Mouse (Mus musculus) heart, postnatal 14 days (tissue): ENCODE data around the gene Sept11. TPM values are rescaled to one million over a fixed set of nuclear protein-coding genes. Genes with fewer than 3 reads are reported as not detected.
A peak's percentile ranks its signal among the peaks of the same experiment; 100 is the strongest.

Source experiments
- DNase-seq, 2 experiments: peaks; one replicate each; pipeline ENCODE4 v3.0.0; 2021 to 2022
- intact Hi-C: fragments of 180-260 bp; cut with DNase I; formaldehyde crosslinking; loops from one replicate; pipeline ENCODE4 v1.15.1; 2025
- total RNA-seq, 2 experiments: library from RNA; stranded (reverse); gene quantifications; 2 replicates each; pipeline ENCODE4 v1.2.3; 2021

The Sept11 gene
- total RNA-seq, 2 experiments from 2014 or later: 48.7 to 54.9 TPM

- intact Hi-C loops: no loop called here
- no peak for DNase-seq
Observed at GRCm38 (mm10) chr5:93152451-93152850, 59.2 kb downstream of the Sept11 start.

GRCm38 (mm10) chr5:93154401-93154800, 61.2 kb downstream of the Sept11 start:
- intact Hi-C loops: no loop called here
- no peak for DNase-seq

- DNase-seq: peak; percentile 57 to 77
- intact Hi-C loops: loop anchor here (1.0 to 10.0 kb wide), 6 partner anchors 71 to 479 kb away; partner anchors contain the start of genes Sept11 and Shroom3
Observed at GRCm38 (mm10) chr5:93163541-93163940, 70.3 kb downstream of the Sept11 start.

DNA sequence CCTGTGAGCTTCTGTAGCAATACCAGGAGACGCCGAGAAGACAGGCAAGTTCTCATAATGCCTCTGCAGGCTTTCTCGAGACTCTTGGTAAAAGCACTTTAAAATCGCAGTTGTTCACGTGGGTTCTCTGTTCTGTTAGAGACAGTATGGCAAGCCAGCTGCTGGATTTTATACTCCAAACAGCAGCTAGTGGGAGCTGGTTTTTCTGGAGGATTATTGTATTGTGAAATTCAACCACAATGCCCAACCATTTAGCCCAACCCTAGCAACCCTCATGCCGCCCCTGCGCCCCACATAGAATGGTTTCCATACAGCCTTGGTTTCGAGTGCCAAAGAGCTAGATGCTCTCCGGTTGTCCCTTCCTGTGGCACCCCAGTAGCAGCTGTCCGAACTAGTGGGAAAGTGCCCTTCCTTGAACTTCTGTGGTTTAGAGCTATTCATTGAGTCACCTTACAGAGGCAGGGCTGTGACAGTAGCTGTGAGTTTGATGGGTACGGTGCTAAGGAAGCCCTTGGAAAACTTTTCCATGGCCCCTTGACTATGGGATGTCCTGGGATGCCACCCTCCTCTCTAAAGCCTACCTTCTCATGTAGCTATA, 74.8 kb downstream of the Sept11 start:
- intact Hi-C loops: loop anchor here (10.0 kb wide), 1 partner anchor 483 kb away; the partner anchor contains the start of gene Shroom3
- DNase-seq: no peak

- intact Hi-C loops: loop anchor here (10.0 kb wide), 1 partner anchor 484 kb away; the partner anchor contains the start of gene Shroom3
- DNase-seq: no peak
Observed at GRCm38 (mm10) chr5:93168654-93169053, 75.4 kb downstream of the Sept11 start.

- intact Hi-C loops: no loop called here
- no peak for DNase-seq
Observed at GRCm38 (mm10) chr5:93171420-93171819, 78.2 kb downstream of the Sept11 start.

DNA sequence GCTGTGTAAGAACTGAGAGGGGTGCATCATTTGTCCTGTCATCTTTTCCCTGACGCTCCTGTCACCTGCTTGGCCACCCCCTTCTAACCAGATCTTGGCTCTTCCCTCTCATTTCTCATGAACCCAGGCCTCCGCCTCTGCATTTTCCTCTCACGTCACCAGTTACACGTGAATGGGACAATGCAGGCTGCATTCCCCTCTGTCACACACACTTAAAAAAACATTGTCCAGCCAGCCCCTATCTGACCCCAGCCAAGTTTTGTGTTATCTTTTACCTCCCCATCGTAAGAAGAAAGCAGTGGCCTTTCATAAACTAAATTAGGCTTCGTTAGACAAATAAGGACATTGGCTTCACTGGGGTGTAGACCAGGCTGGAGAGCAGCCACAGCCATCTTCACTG, 79.3 kb downstream of the Sept11 start:
- intact Hi-C loops: no loop called here
- no peak for DNase-seq

DNA sequence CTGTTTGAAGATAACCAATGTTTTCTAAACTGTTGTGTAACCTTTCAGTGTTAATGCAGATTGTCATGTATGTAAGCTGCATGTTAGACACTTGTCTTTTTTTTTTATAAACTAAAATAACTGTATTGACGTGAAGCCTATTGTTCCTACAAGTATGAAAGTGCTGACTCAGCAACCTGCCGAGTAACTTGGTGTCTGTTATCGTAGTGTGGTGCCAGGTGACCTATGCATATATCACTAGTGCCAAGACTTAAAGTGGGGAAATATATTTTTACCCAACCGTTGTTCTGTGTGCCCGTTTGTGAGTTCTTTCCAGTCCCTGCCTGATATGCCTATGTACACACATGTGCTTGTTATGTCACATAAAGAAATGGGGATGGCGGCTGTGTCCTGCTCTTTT, 81.4 kb downstream of the Sept11 start:
- DNase-seq: no peak
- intact Hi-C loops: no loop called here

DNA sequence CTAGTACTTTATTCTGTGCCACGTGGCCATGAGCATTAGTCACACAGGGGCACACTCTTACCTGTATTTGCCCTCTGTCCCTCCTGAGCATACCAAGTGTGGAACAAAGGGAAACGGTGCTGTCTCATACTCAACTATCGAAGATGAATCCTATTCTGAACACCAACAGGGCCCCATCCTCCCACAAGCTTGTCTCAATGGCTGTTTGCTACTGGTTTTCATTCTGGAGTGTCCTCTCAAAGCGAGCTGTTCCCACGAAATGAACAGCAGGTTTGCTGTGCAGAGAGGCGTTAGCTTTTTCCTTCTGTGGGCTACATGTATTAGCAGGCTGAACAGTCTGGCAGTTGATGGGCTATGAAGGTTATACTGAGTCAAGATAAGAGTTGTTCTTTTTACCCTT, 85.4 kb downstream of the Sept11 start:
- DNase-seq: no peak
- intact Hi-C loops: no loop called here

- intact Hi-C loops: loop anchor here (2.0 to 5.0 kb wide), 2 partner anchors 89 to 142 kb away; no protein-coding TSS in a partner anchor
- peak in 1 of 2 experiments; percentile 31 for DNase-seq
Observed at GRCm38 (mm10) chr5:93180252-93180651, 87.0 kb downstream of the Sept11 start.

DNA sequence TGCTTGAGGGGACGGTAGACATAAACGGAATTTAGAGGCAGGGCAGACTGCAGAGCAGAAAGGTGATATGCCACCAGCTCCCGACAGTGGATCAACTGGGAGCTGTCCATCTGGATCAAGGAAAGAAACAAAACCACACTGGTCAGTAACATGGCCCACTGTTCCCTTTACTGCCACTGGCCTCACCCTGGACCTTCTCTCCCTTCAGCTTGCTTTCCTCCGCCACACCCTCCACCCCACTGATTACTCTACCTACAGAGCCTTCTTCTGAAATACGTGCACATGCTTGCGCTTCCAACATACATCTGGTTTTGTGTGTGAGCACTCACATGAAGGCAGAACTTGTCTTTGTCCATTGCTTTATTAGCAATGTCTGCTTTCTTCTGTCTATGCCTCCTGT, 90.1 kb downstream of the Sept11 start:
- intact Hi-C loops: loop anchor here (5.0 kb wide), 1 partner anchor 139 kb away; no protein-coding TSS in a partner anchor
- DNase-seq: no peak

- intact Hi-C loops: loop anchor here (5.0 kb wide), 1 partner anchor 138 kb away; no protein-coding TSS in a partner anchor
- DNase-seq: no peak
Observed at GRCm38 (mm10) chr5:93184548-93184947, 91.3 kb downstream of the Sept11 start.

- DNase-seq: peak in 1 of 2 experiments; percentile 36
- intact Hi-C loops: no loop called here
Observed at GRCm38 (mm10) chr5:93189607-93190006, 96.4 kb downstream of the Sept11 start.

GRCm38 (mm10) chr5:93190428-93190827, 97.2 kb downstream of the Sept11 start:
- intact Hi-C loops: no loop called here
- no peak for DNase-seq

- intact Hi-C loops: no loop called here
- DNase-seq: no peak
Observed at GRCm38 (mm10) chr5:93198232-93198631, 105.0 kb downstream of the Sept11 start.

GRCm38 (mm10) chr5:93201181-93201580, 107.9 kb downstream of the Sept11 start:
- DNase-seq: no peak

DNA sequence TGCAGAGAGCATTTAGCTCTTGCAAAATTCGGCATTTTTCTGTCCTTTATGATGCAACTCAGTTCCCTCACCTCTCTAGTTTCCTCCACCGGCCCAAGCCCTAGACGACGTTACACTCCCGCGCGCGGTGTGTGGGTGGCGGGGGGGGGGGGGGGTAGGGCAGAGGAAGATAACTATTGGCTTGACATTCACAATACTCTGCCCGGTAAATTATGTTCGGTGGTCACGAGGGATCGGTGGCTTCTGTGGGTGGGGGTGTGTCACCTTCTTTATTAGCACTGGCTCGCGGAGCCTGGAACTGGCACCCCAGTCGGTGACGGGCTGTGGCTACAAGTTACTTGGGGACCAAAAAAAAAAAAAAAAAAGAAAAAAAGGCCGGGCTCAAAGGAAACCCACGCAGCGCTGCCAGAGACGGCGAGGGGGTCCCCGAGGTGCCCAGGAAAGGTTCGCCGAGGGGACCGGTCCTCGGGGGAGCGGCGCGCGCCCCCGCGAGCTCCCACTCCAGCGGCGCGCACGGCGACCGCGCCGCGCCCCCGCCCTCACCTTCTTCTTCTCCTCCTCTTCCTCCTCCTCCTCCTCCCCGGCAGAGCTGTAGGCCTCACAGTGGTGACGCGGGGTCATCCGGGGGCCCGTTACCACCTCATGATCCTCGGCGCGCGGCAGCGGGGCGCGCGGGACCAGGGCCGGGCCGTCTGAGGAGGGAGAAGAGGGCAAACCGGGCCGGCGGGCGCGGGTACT, 112.3 kb downstream of the Sept11 start:
- intact Hi-C loops: loop anchor here (1.0 kb wide), 1 partner anchor 63 kb away; no protein-coding TSS in a partner anchor
- peak; percentile 55 to 65 for DNase-seq

More at GRCm38 (mm10) chr5:93201181-93201580, 107.9 kb downstream of the Sept11 start:
- intact Hi-C loops: no loop called here

DNA sequence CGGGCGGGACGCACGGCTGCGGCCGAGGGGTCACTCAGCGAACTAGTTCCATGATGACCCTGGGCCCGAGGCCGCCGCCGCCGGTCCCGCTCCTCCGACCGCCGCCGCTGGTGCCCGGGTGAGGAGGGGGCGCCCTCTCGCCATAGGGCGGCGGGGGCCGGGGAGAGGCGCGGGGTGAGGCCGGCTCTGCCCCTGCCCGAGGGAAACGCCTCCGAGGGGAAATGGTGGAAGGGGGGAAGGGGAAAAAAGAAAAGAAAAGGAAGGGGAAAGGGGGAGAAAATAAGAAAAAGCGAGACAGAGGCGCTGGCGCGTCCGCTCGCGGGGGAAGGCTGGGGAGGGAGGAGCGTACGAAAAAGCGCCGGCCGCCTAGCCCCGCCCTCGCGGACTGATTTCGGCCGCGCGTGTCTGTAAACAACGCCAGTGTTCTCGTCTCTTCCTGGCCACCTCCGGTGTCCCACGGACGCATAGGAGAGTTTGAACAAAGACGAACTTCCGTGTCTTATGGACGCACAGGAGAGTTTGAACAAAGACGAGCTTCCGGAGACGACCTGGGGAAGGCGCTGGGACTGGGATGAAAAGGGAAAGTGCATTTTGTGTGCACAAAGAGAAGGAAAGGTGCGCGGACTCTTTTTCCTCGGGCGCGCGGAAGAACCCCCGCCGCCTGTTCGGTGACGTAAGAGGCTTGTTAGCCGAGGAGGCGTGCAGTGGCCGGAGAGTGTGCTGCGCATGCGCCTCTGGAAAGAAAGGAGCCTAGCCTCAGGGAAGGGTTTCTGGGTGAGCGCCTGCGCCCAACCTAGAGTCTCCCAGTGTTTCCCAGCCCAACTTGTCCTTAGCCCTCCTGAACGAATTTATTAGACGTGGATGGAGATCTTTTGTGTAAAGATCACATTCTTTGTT, 113.1 kb downstream of the Sept11 start, which contains the start of the genes Ccni and 2010109A12Rik:
Gene Ccni (minus strand): TSS at position 387 of the 897 bp plus-strand sequence.
Gene 2010109A12Rik (plus strand): TSS at position 410 of the 897 bp plus-strand sequence.
- intact Hi-C loops: no loop called here
- peak; percentile 96 to 97 for DNase-seq

DNA sequence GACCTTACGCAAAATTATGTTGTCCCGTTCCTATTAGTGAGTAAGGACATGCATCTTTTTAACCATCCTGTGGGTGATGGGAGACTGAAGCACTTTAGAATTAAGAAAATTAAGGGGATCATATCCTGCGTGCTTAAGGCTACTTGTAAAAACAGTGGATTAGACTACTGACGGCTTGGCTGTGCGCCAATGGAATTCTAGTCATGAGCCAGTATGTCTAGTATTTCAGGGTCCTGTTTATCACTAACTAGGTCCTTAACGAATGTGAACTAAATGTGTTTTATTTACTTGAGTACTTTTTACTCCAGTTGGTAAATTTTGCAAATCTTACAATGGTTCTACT, 113.7 kb downstream of the Sept11 start:
- DNase-seq: peak; percentile 29 to 43
- intact Hi-C loops: no loop called here

- intact Hi-C loops: no loop called here
- DNase-seq: no peak
Observed at GRCm38 (mm10) chr5:93207555-93207954, 114.3 kb downstream of the Sept11 start.
